Mouse (Mus musculus) testis, adult 2 months (tissue): ENCODE measurements around the gene Noto.

Source experiments
- CTCF ChIP-seq: fragments of 200-500 bp; IDR thresholded peaks from 2 replicates; pipeline ENCODE4 v1.5.1; 2012; ENCODE audit warnings: low read depth, mild to moderate bottlenecking, inconsistent platforms, low read length, moderate library complexity; ENCODE audit not compliant: control insufficient read depth, insufficient read depth, insufficient replicate concordance
- POLR2A ChIP-seq: fragments of 200-500 bp; IDR thresholded peaks from 2 replicates; pipeline ENCODE4 v1.6.1; 2012; ENCODE audit warnings: low read depth, mild to moderate bottlenecking, inconsistent platforms, low read length, moderate library complexity; ENCODE audit not compliant: control insufficient read depth

DNA sequence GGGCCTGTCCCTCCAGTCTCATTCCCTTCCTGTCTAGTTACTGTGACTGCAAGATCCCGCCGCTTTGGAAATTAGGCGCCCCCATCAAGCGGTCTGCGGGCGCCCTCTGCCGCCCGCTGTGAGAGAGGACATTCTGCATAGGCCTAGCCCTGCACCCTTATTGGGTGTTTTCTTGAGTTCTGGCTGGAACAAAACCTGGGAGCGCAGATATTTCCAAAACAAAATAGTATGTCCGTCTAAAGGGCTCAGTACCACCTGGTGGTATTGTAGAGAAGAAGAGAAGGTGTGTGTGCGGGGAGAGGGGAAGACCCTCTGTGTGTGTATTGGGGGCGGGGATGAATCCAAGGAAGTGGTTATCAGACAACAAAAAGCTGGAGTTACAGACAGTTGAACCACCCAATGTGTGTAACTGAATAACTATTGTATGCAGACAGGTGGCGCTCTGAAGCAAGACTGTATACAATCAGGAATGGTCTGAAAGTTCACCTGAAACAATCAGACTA, 12.9 kb upstream of the Noto start:
- TF ChIP-seq CTCF (peak; percentile 52), POLR2A (no peak)
